Mouse (Mus musculus) forebrain, embryonic 12.5 days (tissue): Measurements from ENCODE around the gene Cckbr. TPM values are rescaled to one million over a fixed set of nuclear protein-coding genes. Genes with fewer than 3 reads are reported as not detected.

Experiments
- ATAC-seq: fragments of 200-750 bp; cut with Nextera tagmentation; 2 replicates; pipeline ENCODE4 v1.8.0; 2017; ENCODE audit warnings: moderate TSS enrichment; ENCODE audit not compliant: low FRiP score
- H3K27ac ChIP-seq: fragments of 300-500 bp; sonication (generic); 2 replicates; pipeline ENCODE4 v1.5.1; 2016; ENCODE audit warnings: mild to moderate bottlenecking
- H3K27me3 ChIP-seq: fragments of 300-500 bp; sonication (generic); 2 replicates; pipeline ENCODE4 v1.6.1; 2016; ENCODE audit warnings: mild to moderate bottlenecking
- H3K36me3 ChIP-seq: fragments of 300-500 bp; sonication (generic); replicated peaks from 2 replicates; pipeline ENCODE4 v1.6.1; 2016; ENCODE audit warnings: mild to moderate bottlenecking
- H3K4me1 ChIP-seq: fragments of 300-500 bp; sonication (generic); 2 replicates; pipeline ENCODE4 v1.6.1; 2016
- H3K4me2 ChIP-seq: fragments of 300-500 bp; sonication (generic); 2 replicates; pipeline ENCODE4 v1.6.1; 2016; ENCODE audit warnings: mild to moderate bottlenecking, moderate library complexity
- H3K4me3 ChIP-seq: fragments of 300-500 bp; sonication (generic); replicated peaks from 2 replicates; pipeline ENCODE4 v1.5.1; 2016; ENCODE audit warnings: mild to moderate bottlenecking
- H3K9ac ChIP-seq: fragments of 300-500 bp; sonication (generic); 2 replicates; pipeline ENCODE4 v1.6.1; 2016; ENCODE audit warnings: mild to moderate bottlenecking
- H3K9me3 ChIP-seq: fragments of 300-500 bp; sonication (generic); 2 replicates; pipeline ENCODE4 v1.6.1; 2016
- WGBS: fragments of 180-500 bp; shearing (Covaris S2); methylation state at CpG from one replicate; pipeline ENCODE4 v1.1.7; 2016; 5-methylcytosine and 5-hydroxymethylcytosine counted together
- polyA plus RNA-seq: library from polyadenylated mRNA; unstranded; fragments of >200 nt; fragmentation: Nextera tagmentation; extraction: Ambion mirVana; gene quantifications from 2 replicates; pipeline ENCODE4 v1.2.1, GENCODE M21; 2016

Gene Cckbr
- polyA plus RNA-seq, 1 experiment from 2014 or later: 0.70 TPM

- H3K27ac ChIP-seq: no peak overlapping the region
- no peaks in the 10 kb centered on the region for H3K9me3 ChIP-seq
- peak overlapping the region; percentile 46 for H3K4me3 ChIP-seq
- no peak overlapping the region; the same call in 1 of the 2 replicates for H3K9ac ChIP-seq
- H3K4me2 ChIP-seq: peak overlapping the region; percentile 76
- 69% methylated on average over 23 of the region's 23 CpGs for WGBS
- H3K4me1 ChIP-seq: peaks cover 29% of the 10 kb centered on the region
- peak; percentile 41; the same call in 1 of the 2 replicates for ATAC-seq
- H3K27me3 ChIP-seq: peaks cover 19% of the 10 kb centered on the region
- no peaks in the 10 kb centered on the region for H3K36me3 ChIP-seq
These were observed 55.3 kb downstream of the Cckbr start for GRCm38 (mm10) chr7:105480561-105481504.

GRCm38 (mm10) chr7:105481505-105482411 lies 56.2 kb downstream of the Cckbr start, which contains the start of gene Cavin3:
TSS of gene Cavin3 (minus strand) at chr7:105482300.
- 2% methylated on average over 63 of the region's 63 CpGs for WGBS
- H3K9ac ChIP-seq: peak within 1 kb of the TSS; percentile 57
- H3K4me2 ChIP-seq: peak within 1 kb of the TSS; percentile 76
- no peaks in the 10 kb centered on the region for H3K9me3 ChIP-seq
- H3K4me1 ChIP-seq: peaks cover 29% of the 10 kb centered on the region
- H3K27me3 ChIP-seq: peaks cover 19% of the 10 kb centered on the region
- peak; percentile 85 for ATAC-seq
- H3K36me3 ChIP-seq: no peaks in the 10 kb centered on the region
- H3K4me3 ChIP-seq: peak within 1 kb of the TSS; percentile 46
- no peak within 1 kb of the TSS for H3K27ac ChIP-seq

- H3K4me2 ChIP-seq: peak overlapping the region; percentile 76
- peaks cover 29% of the 10 kb centered on the region for H3K4me1 ChIP-seq
- peak; percentile 33; the same call in 1 of the 2 replicates for ATAC-seq
- H3K9ac ChIP-seq: peak overlapping the region; percentile 57; the same call in 1 of the 2 replicates
- WGBS: 47% methylated on average over 8 of the region's 8 CpGs
- H3K27me3 ChIP-seq: peaks cover 19% of the 10 kb centered on the region
- H3K9me3 ChIP-seq: no peaks in the 10 kb centered on the region
- H3K36me3 ChIP-seq: no peaks in the 10 kb centered on the region
- H3K4me3 ChIP-seq: peak overlapping the region; percentile 46
- no peak overlapping the region for H3K27ac ChIP-seq
These were observed 56.9 kb downstream of the Cckbr start for GRCm38 (mm10) chr7:105482426-105482825.

GRCm38 (mm10) chr7:105485029-105485428 lies 59.5 kb downstream of the Cckbr start:
- Histone ChIP-seq H3K4me3 (no peak overlapping the region), H3K4me1 (peaks cover 25% of the 10 kb centered on the region), H3K27ac (no peak overlapping the region), H3K27me3 (peaks cover 19% of the 10 kb centered on the region), H3K36me3 (no peaks in the 10 kb centered on the region), H3K4me2 (no peak overlapping the region), H3K9me3 (no peaks in the 10 kb centered on the region), H3K9ac (no peak overlapping the region)
- no peak for ATAC-seq
- WGBS: 81% methylated on average over 5 of the region's 5 CpGs

- Histone ChIP-seq H3K9ac (no peak overlapping the region), H3K36me3 (no peaks in the 10 kb centered on the region), H3K4me2 (no peak overlapping the region), H3K4me1 (peaks cover 4% of the 10 kb centered on the region; the same call in 1 of the 2 replicates), H3K27me3 (peaks cover 8% of the 10 kb centered on the region), H3K27ac (no peak overlapping the region), H3K4me3 (no peak overlapping the region), H3K9me3 (no peaks in the 10 kb centered on the region)
- no peak for ATAC-seq
- WGBS: 82% methylated on average over 6 of the region's 6 CpGs
These were observed 61.8 kb downstream of the Cckbr start for GRCm38 (mm10) chr7:105487104-105487876.

GRCm38 (mm10) chr7:105497881-105498280 lies 72.3 kb downstream of the Cckbr start:
- no peaks in the 10 kb centered on the region for H3K36me3 ChIP-seq
- H3K9ac ChIP-seq: no peak overlapping the region
- no peak overlapping the region for H3K4me3 ChIP-seq
- H3K27me3 ChIP-seq: no peaks in the 10 kb centered on the region
- 92% methylated on average over 3 of the region's 3 CpGs for WGBS
- H3K9me3 ChIP-seq: no peaks in the 10 kb centered on the region
- no peak overlapping the region for H3K4me2 ChIP-seq
- H3K27ac ChIP-seq: no peak overlapping the region
- H3K4me1 ChIP-seq: no peaks in the 10 kb centered on the region
- ATAC-seq: no peak

- Histone ChIP-seq H3K9ac (no peak overlapping the region), H3K27ac (no peak overlapping the region), H3K27me3 (no peaks in the 10 kb centered on the region), H3K4me3 (no peak overlapping the region), H3K4me2 (no peak overlapping the region), H3K36me3 (no peaks in the 10 kb centered on the region), H3K4me1 (no peaks in the 10 kb centered on the region), H3K9me3 (no peaks in the 10 kb centered on the region)
- WGBS: 65% methylated on average over 10 of the region's 10 CpGs
- ATAC-seq: no peak
These were observed 73.4 kb downstream of the Cckbr start for GRCm38 (mm10) chr7:105498854-105499492.

GRCm38 (mm10) chr7:105499676-105500075 lies 74.1 kb downstream of the Cckbr start:
- Histone ChIP-seq H3K27ac (no peak overlapping the region), H3K4me2 (no peak overlapping the region), H3K36me3 (no peaks in the 10 kb centered on the region), H3K27me3 (no peaks in the 10 kb centered on the region), H3K9me3 (no peaks in the 10 kb centered on the region), H3K9ac (no peak overlapping the region), H3K4me1 (no peaks in the 10 kb centered on the region), H3K4me3 (no peak overlapping the region)
- WGBS: 94% methylated on average over 1 of the region's 1 CpGs
- no peak for ATAC-seq

GRCm38 (mm10) chr7:105501984-105502383 lies 76.5 kb downstream of the Cckbr start:
- no peaks in the 10 kb centered on the region for H3K27me3 ChIP-seq
- ATAC-seq: no peak
- no peak overlapping the region for H3K4me3 ChIP-seq
- no peak overlapping the region for H3K4me2 ChIP-seq
- whole genome bisulfite sequencing: 90% methylated on average over 4 of the region's 4 CpGs
- H3K36me3 ChIP-seq: no peaks in the 10 kb centered on the region
- H3K9me3 ChIP-seq: no peaks in the 10 kb centered on the region
- H3K9ac ChIP-seq: no peak overlapping the region
- no peaks in the 10 kb centered on the region for H3K4me1 ChIP-seq
- no peak overlapping the region for H3K27ac ChIP-seq

GRCm38 (mm10) chr7:105507257-105507656 lies 81.7 kb downstream of the Cckbr start:
- no peak overlapping the region for H3K4me3 ChIP-seq
- H3K4me2 ChIP-seq: no peak overlapping the region
- 78% methylated on average over 4 of the region's 4 CpGs for WGBS
- no peaks in the 10 kb centered on the region for H3K36me3 ChIP-seq
- no peaks in the 10 kb centered on the region for H3K27me3 ChIP-seq
- no peak overlapping the region for H3K9ac ChIP-seq
- no peak for ATAC-seq
- no peaks in the 10 kb centered on the region for H3K9me3 ChIP-seq
- H3K4me1 ChIP-seq: no peaks in the 10 kb centered on the region
- H3K27ac ChIP-seq: no peak overlapping the region

- H3K4me2 ChIP-seq: no peak overlapping the region
- no peak overlapping the region for H3K4me3 ChIP-seq
- H3K9me3 ChIP-seq: no peaks in the 10 kb centered on the region
- ATAC-seq: no peak
- WGBS: 80% methylated on average over 5 of the region's 5 CpGs
- no peaks in the 10 kb centered on the region for H3K4me1 ChIP-seq
- no peaks in the 10 kb centered on the region for H3K36me3 ChIP-seq
- no peak overlapping the region for H3K27ac ChIP-seq
- no peaks in the 10 kb centered on the region for H3K27me3 ChIP-seq
- no peak overlapping the region for H3K9ac ChIP-seq
These were observed 84.6 kb downstream of the Cckbr start for GRCm38 (mm10) chr7:105510143-105510542.
